Comparison of ENCODE assay signal across 1 mouse cellular context in the genomic region with DNA sequence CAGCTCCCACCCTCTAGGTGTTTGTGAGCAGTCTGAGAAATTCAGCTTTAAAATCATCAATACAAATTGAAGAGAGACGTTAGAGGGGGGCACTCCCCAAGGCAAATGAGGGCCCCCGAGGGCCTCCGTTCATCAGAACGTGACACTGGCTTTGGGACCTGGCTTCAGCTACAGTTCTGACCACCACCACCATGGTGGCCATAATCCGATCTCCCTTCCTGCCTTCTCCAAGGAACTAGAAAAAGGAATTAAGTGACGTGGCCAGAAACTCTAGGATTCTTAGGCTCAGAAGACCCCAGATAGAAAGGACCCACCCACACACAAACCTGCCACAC.
A peak's percentile ranks its signal among the peaks of the same experiment; 100 is the strongest.
TF ChIP-seq lines count a peak whose summit lies in the region.

No protein-coding gene starts in this region.

TF ChIP-seq in CH12.LX, 34 proteins besides CTCF, POLR2A, EP300 and RAD21 (continued from another document):
- TF ChIP-seq BHLHE40 (IDR thresholded peaks at IDR 0.05; ENCODE audit: low read depth, low read length) = peak; percentile 60
